Mouse (Mus musculus) erythroblast, embryonic 14.5 days (primary cell): ENCODE data around the gene Naa10.

Experiments
- GATA1 ChIP-seq: IDR thresholded peaks from 2 replicates; pipeline ENCODE4 v1.6.1; 2012; ENCODE audit warnings: low read length, inconsistent platforms, mixed read lengths
- TAL1 ChIP-seq: IDR thresholded peaks from 3 replicates; pipeline ENCODE4 v1.6.1; 2012; ENCODE audit warnings: low read length, inconsistent platforms, mixed read lengths

- TF ChIP-seq GATA1: no peak
- TF ChIP-seq TAL1: no peak
Observed at GRCm38 (mm10) chrX:73930402-73931062, 8.8 kb upstream of the Naa10 start, which contains the start of gene Renbp.
